Mouse (Mus musculus) monocyte, adult 5-6 weeks (primary cell): Measurements from ENCODE around the gene Ajuba. TPM values are rescaled to one million over a fixed set of nuclear protein-coding genes. Genes with fewer than 3 reads are reported as not detected.

Experiments
- ATAC-seq: fragments of 153-309, 156-312 bp; replicated peaks from 2 replicates; pipeline ENCODE4 v1.8.0; 2017; ENCODE audit warnings: mild to moderate bottlenecking; ENCODE audit not compliant: low TSS enrichment, insufficient number of reproducible peaks, severe bottlenecking, poor library complexity, low FRiP score
- total RNA-seq: library from RNA; stranded (forward); fragments of 200-1000, 200-491, 200-594 nt; gene quantifications from 3 replicates; pipeline ENCODE4 v1.2.3, GENCODE M21; 2017

Ajuba gene
- total RNA-seq, 1 experiment from 2014 or later, result 0.67 TPM

DNA sequence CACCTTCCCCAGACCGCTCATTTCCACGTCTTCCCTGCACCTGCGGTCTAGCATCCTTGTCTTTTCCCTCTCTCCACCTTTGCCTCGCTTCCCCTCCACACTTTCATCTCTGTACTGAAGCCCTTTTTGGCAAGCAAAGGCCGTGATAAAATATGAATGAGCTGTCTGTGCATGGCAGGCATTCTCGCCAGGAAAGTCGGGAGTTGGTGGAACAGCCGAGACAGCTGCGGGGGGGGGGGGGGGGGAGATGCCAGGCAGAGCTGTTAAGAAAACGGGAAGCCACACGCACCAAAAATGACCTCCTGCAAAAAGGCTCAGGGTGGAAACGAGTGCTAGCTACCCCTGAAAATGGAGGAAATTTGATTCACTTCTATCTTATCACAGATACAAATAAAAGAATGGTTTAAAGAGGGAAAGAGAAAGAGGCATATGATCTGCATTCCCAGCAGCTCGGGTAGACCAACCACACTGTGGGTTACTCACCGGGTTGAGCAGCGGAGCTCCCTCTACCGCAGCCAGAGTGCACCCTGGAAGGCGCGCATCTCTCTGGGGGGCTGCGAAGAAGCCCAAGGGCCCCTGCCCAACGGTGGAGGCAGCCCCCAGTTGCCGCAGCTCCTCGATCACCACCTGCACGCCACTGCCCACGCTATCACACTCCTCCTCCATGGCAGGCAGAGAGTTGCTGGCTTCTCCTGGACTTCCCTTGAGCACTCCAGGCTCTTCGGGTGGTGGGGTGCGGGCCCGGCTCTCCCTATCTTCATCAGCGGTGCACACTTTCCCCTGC, 17.5 kb upstream of the Ajuba start:
- ATAC-seq, result no peak

DNA sequence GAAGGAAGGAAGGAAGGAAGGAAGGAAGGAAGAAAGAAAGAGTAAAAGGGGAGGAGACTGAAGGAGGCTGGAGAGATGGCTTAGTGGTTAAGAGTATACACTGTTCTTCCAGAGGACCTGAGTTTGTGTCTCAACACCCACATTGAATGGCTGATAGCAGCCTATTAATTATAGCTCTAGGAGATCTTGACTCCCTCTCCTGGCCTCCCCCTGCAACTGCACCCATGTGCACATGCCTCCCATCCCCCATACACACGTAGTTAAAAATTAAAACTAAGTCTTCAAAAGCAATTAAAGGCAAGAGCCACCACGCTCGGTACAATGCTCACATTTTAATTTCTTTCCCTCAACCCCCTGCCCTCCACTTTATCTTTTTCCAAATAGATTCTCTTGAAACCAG, 16.7 kb upstream of the Ajuba start:
- ATAC-seq, result 0 out of 2 replicates have a peak, but pooled peaks have one; percentile 19

DNA sequence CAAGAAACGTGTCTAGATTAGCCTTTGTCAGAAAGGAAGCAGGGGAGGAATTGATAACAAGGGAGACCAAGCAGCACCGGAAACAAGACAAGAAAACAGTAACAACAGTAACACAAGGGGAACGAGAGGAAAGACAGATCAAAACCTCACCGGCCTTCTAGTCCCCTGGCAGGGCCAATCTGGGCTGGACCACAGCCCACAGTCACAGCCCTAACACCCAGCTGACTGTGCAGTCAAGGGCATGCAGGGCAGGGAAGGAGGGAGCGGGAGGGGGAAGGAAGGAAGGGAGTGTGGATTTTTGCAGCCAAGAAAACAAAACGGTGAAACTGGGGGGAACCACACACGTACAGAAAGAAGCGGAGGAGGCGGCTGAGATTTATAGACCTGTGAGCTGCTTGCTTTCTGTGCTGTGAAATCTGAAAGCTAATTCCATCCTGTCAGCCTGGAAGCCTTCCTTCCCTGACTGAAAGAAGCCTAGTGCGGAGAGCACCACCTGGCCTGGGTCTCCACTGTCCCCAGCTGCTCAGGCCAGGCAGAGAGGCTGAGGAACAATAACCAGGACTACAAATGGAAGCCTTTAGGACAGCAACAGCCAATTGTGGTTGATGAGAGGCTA, 15.1 kb upstream of the Ajuba start:
- ATAC-seq, result no peak

DNA sequence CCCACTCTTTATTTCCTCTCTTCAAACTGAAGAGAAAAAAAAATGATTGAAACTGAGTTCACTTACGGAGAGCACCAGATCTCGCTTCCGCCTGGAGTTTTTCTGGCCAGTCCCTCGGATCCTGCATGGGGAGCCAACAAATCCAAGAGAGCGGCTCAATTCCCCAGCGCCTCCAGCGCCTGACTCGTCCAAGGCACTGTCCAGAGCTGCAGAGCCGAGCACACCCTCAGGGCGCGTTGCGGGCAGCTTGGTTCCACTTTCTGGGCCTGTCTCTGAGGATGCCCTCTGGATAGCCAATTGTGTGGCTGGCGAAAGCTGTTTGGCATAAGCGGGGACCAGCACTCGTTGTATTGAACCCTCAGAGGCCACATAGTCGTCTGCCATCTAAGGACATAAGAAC, 13.7 kb upstream of the Ajuba start:
- ATAC-seq, result no peak

GRCm38 (mm10) chr14:54583681-54584338, 6.5 kb upstream of the Ajuba start:
- no peak for ATAC-seq

GRCm38 (mm10) chr14:54582536-54582935, 5.2 kb upstream of the Ajuba start:
- ATAC-seq, result no peak

DNA sequence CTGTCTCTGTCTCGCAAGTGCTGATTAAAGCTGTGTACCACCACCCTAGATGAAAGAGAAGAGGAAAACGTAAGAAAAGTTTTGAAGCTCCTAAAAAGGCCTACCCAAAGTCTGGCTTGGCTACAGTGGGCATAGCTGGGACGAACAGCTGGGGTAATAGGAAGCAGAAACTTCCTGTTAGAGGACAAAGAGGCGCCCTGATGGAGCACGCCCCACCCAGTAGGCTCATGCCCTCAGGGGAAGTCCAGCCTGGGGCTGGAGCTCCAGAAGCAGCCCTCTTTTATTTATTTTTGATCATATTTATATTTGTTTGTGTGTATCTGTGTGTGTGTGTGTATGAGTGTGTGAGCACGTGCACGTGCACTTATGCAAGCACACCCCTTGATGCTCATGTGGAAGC, 2.3 kb upstream of the Ajuba start:
- ATAC-seq, result no peak; the same call in 1 of the 2 replicates

- ATAC-seq, result 0 out of 2 replicates have a peak, but pooled peaks have one; percentile 45
Measured at GRCm38 (mm10) chr14:54578063-54578462, 705 bp upstream of the Ajuba start.

DNA sequence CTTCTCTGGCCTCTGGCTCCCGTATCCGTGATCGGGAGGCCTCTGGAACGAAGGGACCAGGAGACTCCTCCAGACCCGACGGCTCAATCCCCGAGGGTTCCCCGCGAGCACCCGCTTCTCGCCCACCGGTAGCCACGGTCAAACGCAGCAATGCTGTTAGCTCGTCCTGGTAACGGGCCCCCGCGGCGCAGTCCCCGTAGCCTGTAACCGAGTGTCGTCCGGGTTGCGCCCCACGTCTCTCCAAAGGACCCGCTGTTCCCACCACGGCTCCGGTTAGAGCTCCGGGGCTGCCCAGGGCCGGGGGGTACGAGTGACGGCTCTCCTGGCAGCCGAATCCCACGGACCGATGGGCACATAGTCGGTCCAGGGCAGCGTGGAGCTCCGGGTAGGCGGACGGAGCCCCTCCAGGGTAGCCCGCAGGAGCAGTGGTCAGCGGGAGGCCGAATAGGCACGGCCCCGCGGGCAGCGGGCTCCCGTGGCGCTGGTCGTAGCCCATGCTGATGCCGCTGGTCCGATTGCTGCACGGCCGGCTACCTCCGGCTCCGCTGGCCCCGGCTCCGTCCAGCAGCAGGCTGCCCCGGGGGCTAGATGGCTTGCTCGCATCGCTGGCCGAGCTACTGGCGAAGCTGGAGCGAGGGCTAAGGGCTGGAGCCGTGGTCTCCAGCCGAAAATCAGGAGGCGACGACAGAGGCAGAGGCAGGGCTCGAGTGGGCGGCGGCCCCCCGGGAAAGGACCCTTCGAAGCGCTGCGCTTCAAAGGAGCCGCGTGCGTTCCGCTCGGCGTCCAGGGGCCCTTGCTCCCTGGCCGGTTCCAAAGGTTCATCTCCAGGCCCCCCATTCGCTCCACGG, 893 bp downstream of the Ajuba start:
- no peak for ATAC-seq

GRCm38 (mm10) chr14:54575631-54576030, 1.7 kb downstream of the Ajuba start:
- ATAC-seq, result no peak

DNA sequence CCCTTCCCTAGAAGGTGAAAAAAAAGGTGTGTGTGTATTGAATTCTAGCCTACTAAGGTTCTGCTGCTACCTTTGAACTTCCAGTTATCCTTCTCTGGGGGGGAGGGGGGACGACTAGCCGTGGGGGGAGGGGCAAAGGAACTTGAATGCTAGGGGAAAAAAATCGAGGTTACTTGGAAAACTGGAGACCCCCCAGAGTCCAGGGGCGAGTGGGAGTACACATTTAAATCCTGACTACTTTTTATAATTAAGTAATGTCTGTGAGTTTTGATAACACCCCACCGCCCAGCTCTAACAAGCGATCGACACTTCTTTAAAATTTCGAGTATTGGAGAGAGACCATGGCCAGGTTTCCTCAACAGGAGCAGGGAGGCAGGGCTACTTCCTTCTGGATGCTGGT, 2.3 kb downstream of the Ajuba start:
- ATAC-seq, result no peak

DNA sequence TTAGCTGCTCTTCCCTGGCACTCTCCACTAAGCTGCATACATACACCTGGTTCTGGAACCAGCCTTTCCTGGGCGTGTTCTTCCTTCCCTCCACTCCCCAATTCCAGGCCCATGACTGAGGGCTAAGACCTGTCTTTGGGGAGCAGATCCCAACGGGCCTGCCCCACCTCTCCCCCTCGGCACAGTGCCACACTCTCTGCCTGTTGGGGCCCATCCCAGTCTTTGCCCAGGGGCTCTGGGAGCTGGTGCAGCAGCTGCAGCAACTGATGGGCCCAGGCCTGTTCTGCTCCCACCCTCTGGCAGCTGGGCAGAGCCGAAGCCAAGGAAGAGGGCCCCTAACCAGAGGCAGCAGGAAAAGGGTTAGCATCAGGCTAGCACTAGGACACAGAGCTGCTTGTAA, 3.1 kb downstream of the Ajuba start:
- ATAC-seq, result no peak

DNA sequence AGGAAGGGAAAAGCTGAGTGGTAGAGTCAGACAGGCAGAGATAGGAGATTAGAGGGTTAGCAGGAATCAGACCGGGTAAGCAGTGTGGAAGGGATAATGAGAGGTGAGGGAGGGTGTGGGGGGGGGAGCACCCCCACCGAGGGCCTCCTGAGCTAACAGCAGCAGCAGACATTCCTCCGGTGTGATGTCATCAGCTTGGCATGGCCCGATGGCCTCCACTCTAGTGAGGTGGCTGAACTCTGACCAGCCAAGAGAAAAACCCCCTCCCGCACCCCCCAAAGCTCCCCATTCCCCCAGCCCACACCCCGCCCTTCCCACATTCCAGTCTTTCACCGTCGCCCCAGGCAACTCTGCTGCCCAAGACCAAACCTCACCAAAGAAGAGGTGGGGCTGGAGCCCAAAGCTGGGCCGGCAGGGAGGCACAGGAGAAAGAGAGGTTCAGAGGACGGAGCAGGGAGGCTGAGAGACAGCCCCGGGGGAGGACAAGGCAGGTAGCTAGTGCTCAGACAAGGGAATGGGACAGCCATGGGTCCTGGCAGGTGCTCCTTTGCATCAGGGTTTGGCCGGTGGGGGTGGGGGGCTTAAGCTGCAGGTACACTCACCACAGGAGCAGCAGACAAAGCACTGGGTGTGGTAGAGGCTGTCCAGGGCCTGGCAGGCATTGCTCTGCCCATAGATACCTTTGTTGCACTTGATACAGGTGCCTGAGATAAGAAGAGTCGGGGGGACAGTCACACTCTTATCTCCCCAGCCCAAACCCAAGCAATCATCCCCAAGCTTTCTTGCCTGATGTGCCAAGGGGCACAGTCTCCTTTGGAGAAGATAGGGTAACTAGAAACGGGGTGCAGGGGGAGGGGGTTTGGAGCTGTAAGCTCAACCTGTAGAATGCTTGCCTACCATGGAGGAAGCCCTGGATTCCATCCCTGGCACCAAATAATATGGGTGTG, 4.3 kb downstream of the Ajuba start:
- no peak for ATAC-seq

GRCm38 (mm10) chr14:54572122-54572521, 5.2 kb downstream of the Ajuba start:
- no peak for ATAC-seq

GRCm38 (mm10) chr14:54569451-54570392, 7.6 kb downstream of the Ajuba start:
- ATAC-seq, result no peak

GRCm38 (mm10) chr14:54568694-54569414, 8.5 kb downstream of the Ajuba start:
- ATAC-seq, result peak; percentile 78
